Mouse (Mus musculus) intestine, embryonic 15.5 days (tissue): ENCODE measurements around the gene Mmrn2. TPM values are rescaled to one million over a fixed set of nuclear protein-coding genes. Genes with fewer than 3 reads are reported as not detected.

Experiments
- ATAC-seq: fragments of 200-750 bp; cut with Nextera tagmentation; 2 replicates; pipeline ENCODE4 v1.8.0; 2017; ENCODE audit warnings: moderate TSS enrichment, moderate library complexity
- H3K27ac ChIP-seq: fragments of 300-500 bp; sonication (generic); 2 replicates; pipeline ENCODE4 v1.5.1; 2015; ENCODE audit warnings: mild to moderate bottlenecking, inconsistent platforms
- H3K27me3 ChIP-seq: fragments of 300-500 bp; sonication (generic); replicated peaks from 2 replicates; pipeline ENCODE4 v1.6.1; 2015; ENCODE audit warnings: inconsistent platforms
- H3K36me3 ChIP-seq: fragments of 300-500 bp; sonication (generic); 2 replicates; pipeline ENCODE4 v1.6.1; 2015; ENCODE audit warnings: inconsistent platforms
- H3K4me1 ChIP-seq: fragments of 300-500 bp; sonication (generic); replicated peaks from 2 replicates; pipeline ENCODE4 v1.6.1; 2015; ENCODE audit warnings: inconsistent platforms
- H3K4me2 ChIP-seq: fragments of 300-500 bp; sonication (generic); replicated peaks from 2 replicates; pipeline ENCODE4 v1.6.1; 2015; ENCODE audit warnings: mild to moderate bottlenecking, inconsistent platforms
- H3K4me3 ChIP-seq: fragments of 300-500 bp; sonication (generic); replicated peaks from 2 replicates; pipeline ENCODE4 v1.5.1; 2015; ENCODE audit warnings: inconsistent platforms
- H3K9ac ChIP-seq: fragments of 300-500 bp; sonication (generic); 2 replicates; pipeline ENCODE4 v1.6.1; 2015; ENCODE audit warnings: inconsistent platforms
- H3K9me3 ChIP-seq: fragments of 300-500 bp; sonication (generic); 2 replicates; pipeline ENCODE4 v1.6.1; 2016; ENCODE audit warnings: inconsistent platforms
- WGBS: fragments of 180-500 bp; shearing (Covaris S2); methylation state at CpG from one replicate; pipeline ENCODE4 v1.1.7; 2015; 5-methylcytosine and 5-hydroxymethylcytosine counted together
- polyA plus RNA-seq: library from polyadenylated mRNA; unstranded; fragments of >200 nt; fragmentation: Nextera tagmentation; extraction: Ambion mirVana; gene quantifications from 2 replicates; pipeline ENCODE4 v1.2.1, GENCODE M21; 2015

The Mmrn2 gene
- polyA plus RNA-seq, 1 experiment from 2014 or later: 7.9 TPM

GRCm38 (mm10) chr14:34417501-34417900 is 42.2 kb downstream of the Mmrn2 start:
- H3K9ac ChIP-seq: no peak overlapping the region

GRCm38 (mm10) chr14:34421078-34421477 is 45.8 kb downstream of the Mmrn2 start:
- Histone ChIP-seq H3K27ac (no peak overlapping the region), H3K4me2 (no peak overlapping the region), H3K27me3 (no peaks in the 10 kb centered on the region), H3K4me3 (no peak overlapping the region), H3K9ac (no peak overlapping the region), H3K4me1 (no peaks in the 10 kb centered on the region), H3K9me3 (no peaks in the 10 kb centered on the region), H3K36me3 (peaks cover 14% of the 10 kb centered on the region; the same call in 1 of the 2 replicates)
- ATAC-seq: no peak
- WGBS: 100% methylated on average over 1 of the region's 1 CpGs

More at GRCm38 (mm10) chr14:34417501-34417900, 42.2 kb downstream of the Mmrn2 start:
- no peak for ATAC-seq
- Histone ChIP-seq H3K4me3 (no peak overlapping the region), H3K4me1 (no peaks in the 10 kb centered on the region), H3K9me3 (no peaks in the 10 kb centered on the region), H3K27ac (no peak overlapping the region), H3K4me2 (no peak overlapping the region), H3K36me3 (peaks cover 17% of the 10 kb centered on the region), H3K27me3 (no peaks in the 10 kb centered on the region)
- 85% methylated on average over 5 of the region's 5 CpGs for WGBS

- 95% methylated on average over 3 of the region's 3 CpGs for WGBS
- no peak overlapping the region for H3K9ac ChIP-seq
- H3K9me3 ChIP-seq: no peaks in the 10 kb centered on the region
- no peak overlapping the region for H3K27ac ChIP-seq
- H3K4me2 ChIP-seq: no peak overlapping the region
- no peak overlapping the region for H3K4me3 ChIP-seq
- H3K4me1 ChIP-seq: no peaks in the 10 kb centered on the region
- H3K27me3 ChIP-seq: no peaks in the 10 kb centered on the region
- H3K36me3 ChIP-seq: peaks cover 10% of the 10 kb centered on the region; the same call in 1 of the 2 replicates
- ATAC-seq: no peak
These were observed 53.0 kb downstream of the Mmrn2 start for GRCm38 (mm10) chr14:34428274-34428673.

DNA sequence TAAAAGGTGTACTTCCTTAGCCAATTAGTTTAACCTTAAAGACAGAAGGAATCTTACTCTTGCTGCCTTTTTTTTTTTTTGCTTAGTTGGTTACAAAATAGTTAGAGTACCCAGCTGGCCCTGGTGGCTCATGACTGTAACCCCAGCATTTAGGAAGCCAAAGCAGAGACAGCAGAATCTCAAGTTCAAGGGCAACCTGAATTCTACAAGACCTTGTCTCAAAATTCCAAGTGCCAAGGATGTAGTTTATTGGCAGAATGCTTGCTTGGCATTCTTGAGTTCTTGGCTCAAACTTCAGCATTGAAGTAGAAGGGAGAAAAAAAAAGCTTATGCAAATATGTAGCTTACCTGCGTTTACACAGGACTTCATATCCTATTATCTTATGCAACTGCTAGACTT is 53.8 kb downstream of the Mmrn2 start:
- Histone ChIP-seq H3K4me2 (no peak overlapping the region), H3K4me1 (no peaks in the 10 kb centered on the region), H3K27me3 (no peaks in the 10 kb centered on the region), H3K36me3 (peaks cover 6% of the 10 kb centered on the region; the same call in 1 of the 2 replicates), H3K27ac (no peak overlapping the region), H3K4me3 (no peak overlapping the region), H3K9me3 (no peaks in the 10 kb centered on the region), H3K9ac (no peak overlapping the region)
- WGBS: 87% methylated on average over 1 of the region's 1 CpGs
- ATAC-seq: no peak

- Histone ChIP-seq H3K9ac (no peak overlapping the region), H3K27me3 (no peaks in the 10 kb centered on the region), H3K4me1 (no peaks in the 10 kb centered on the region), H3K4me3 (no peak overlapping the region), H3K4me2 (no peak overlapping the region), H3K9me3 (no peaks in the 10 kb centered on the region), H3K36me3 (peaks cover 5% of the 10 kb centered on the region; the same call in 1 of the 2 replicates), H3K27ac (no peak overlapping the region)
- WGBS: 91% methylated on average over 3 of the region's 3 CpGs
- ATAC-seq: no peak
These were observed 65.3 kb downstream of the Mmrn2 start for GRCm38 (mm10) chr14:34440526-34441066.

- Histone ChIP-seq H3K27me3 (no peaks in the 10 kb centered on the region), H3K4me1 (no peaks in the 10 kb centered on the region), H3K36me3 (peaks cover 10% of the 10 kb centered on the region), H3K9me3 (no peaks in the 10 kb centered on the region), H3K4me2 (no peak overlapping the region), H3K27ac (no peak overlapping the region), H3K4me3 (no peak overlapping the region), H3K9ac (no peak overlapping the region)
- WGBS: 75% methylated on average over 4 of the region's 4 CpGs
- no peak for ATAC-seq
These were observed 67.3 kb downstream of the Mmrn2 start for GRCm38 (mm10) chr14:34442531-34442930.

DNA sequence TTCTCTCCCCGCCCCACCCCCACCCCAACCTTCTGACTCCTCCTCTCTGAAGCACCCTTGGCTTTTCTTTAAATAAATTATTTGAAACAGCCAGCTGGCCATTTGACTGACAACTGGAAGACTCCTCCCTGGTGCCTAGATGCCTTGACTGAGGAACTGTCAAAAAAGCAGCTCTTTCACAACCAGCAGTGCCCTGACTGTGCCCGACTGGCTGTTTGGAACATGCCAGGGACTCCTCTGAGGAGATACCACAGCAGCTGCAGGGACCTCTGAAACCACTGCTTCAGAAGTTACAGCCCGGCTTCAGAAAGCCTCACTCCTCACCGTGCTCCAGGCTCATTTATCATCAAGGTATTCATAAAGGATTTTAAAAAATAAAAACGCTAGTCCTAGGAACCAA is 69.1 kb downstream of the Mmrn2 start:
- ATAC-seq: no peak
- H3K36me3 ChIP-seq: peaks cover 7% of the 10 kb centered on the region
- H3K27me3 ChIP-seq: no peaks in the 10 kb centered on the region
- H3K4me1 ChIP-seq: no peaks in the 10 kb centered on the region
- H3K9ac ChIP-seq: no peak overlapping the region
- no peak overlapping the region for H3K27ac ChIP-seq
- WGBS: 81% methylated on average over 5 of the region's 5 CpGs
- H3K4me2 ChIP-seq: no peak overlapping the region
- H3K4me3 ChIP-seq: no peak overlapping the region
- no peaks in the 10 kb centered on the region for H3K9me3 ChIP-seq

DNA sequence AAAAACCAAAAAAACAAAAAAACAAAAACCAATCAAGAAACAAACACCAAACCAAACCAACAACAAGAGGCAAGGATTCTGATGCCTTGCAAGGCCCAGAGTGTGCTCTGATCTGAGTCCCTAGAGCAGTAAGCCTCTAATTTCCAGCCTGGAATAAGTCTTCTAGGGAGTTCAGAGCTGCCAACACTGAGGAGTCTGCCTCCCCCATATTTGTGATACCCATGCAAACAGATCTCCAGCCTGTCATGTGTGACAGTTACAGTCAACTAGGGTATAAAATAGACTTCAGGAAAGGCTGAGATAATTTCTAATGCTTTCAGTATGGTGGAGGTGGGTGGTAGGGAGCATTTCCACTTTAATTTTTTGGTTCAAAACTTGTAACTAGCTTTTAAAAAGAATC is 69.7 kb downstream of the Mmrn2 start:
- Histone ChIP-seq H3K27ac (no peak overlapping the region), H3K36me3 (peaks cover 7% of the 10 kb centered on the region), H3K4me3 (no peak overlapping the region), H3K27me3 (no peaks in the 10 kb centered on the region), H3K4me1 (no peaks in the 10 kb centered on the region), H3K9me3 (no peaks in the 10 kb centered on the region), H3K4me2 (no peak overlapping the region), H3K9ac (no peak overlapping the region)
- ATAC-seq: no peak

- Histone ChIP-seq H3K27me3 (no peaks in the 10 kb centered on the region), H3K9me3 (no peaks in the 10 kb centered on the region), H3K36me3 (peaks cover 7% of the 10 kb centered on the region), H3K9ac (no peak overlapping the region), H3K4me1 (0 out of 2 replicates have a peak, but pooled peaks cover 3% of the 10 kb centered on the region), H3K4me2 (no peak overlapping the region), H3K27ac (no peak overlapping the region), H3K4me3 (no peak overlapping the region)
- no peak for ATAC-seq
- 64% methylated on average over 3 of the region's 3 CpGs for WGBS
These were observed 70.1 kb downstream of the Mmrn2 start for GRCm38 (mm10) chr14:34445348-34445747.

DNA sequence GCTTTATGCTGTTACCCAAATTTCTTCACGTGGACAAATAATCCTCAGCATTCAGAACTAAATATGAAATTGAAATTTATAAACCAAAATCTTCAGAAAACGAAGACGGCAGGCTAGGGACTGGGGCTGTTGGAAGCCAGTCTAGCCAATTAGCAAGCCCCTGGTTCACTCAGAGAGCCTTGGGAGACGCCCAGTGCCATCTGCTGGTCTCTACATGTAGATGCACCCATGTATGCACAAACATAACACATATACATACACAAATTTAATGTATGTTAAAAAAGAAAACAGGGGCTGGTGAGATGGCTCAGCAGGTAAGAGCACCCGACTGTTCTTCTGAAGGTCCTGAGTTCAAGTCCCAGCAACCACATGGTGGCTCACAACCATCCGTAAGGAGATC is 71.4 kb downstream of the Mmrn2 start:
- 96% methylated on average over 6 of the region's 6 CpGs for WGBS
- Histone ChIP-seq H3K27me3 (no peaks in the 10 kb centered on the region), H3K27ac (no peak overlapping the region), H3K9me3 (no peaks in the 10 kb centered on the region), H3K36me3 (peaks cover 7% of the 10 kb centered on the region), H3K4me1 (0 out of 2 replicates have a peak, but pooled peaks cover 3% of the 10 kb centered on the region), H3K9ac (no peak overlapping the region), H3K4me2 (no peak overlapping the region), H3K4me3 (no peak overlapping the region)
- no peak for ATAC-seq

DNA sequence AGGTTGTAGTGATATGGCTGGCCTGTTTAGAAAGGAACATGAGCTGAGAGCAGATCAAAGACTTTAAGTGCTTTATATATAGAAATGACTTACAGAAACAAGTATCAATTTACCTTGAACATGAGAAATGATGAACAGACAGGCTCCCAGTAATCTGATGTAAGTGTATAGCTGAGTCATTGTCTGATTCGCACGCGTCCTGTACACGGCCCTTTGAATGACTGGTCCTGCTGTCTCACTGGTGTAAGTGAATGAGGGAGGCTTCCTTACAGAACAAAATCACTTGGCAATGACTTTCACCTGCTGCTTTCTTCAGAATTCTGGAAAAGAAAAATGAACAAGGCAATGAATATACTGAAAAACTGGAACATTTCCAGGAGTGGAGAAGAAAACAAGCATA is 72.4 kb downstream of the Mmrn2 start:
- H3K27ac ChIP-seq: no peak overlapping the region
- ATAC-seq: no peak
- WGBS: 86% methylated on average over 4 of the region's 4 CpGs

GRCm38 (mm10) chr14:34448398-34448797 is 73.1 kb downstream of the Mmrn2 start:
- 0 out of 2 replicates have a peak, but pooled peaks cover 3% of the 10 kb centered on the region for H3K4me1 ChIP-seq
- H3K9ac ChIP-seq: no peak overlapping the region
- ATAC-seq: no peak
- no peak overlapping the region for H3K4me2 ChIP-seq
- H3K27me3 ChIP-seq: no peaks in the 10 kb centered on the region
- H3K4me3 ChIP-seq: no peak overlapping the region
- peaks cover 7% of the 10 kb centered on the region for H3K36me3 ChIP-seq
- H3K9me3 ChIP-seq: no peaks in the 10 kb centered on the region
- H3K27ac ChIP-seq: no peak overlapping the region

More for the DNA sequence above, 72.4 kb downstream of the Mmrn2 start:
- H3K4me2 ChIP-seq: no peak overlapping the region
- H3K9me3 ChIP-seq: no peaks in the 10 kb centered on the region
- no peak overlapping the region for H3K9ac ChIP-seq
- no peak overlapping the region for H3K4me3 ChIP-seq
- 0 out of 2 replicates have a peak, but pooled peaks cover 3% of the 10 kb centered on the region for H3K4me1 ChIP-seq
- H3K27me3 ChIP-seq: no peaks in the 10 kb centered on the region
- peaks cover 7% of the 10 kb centered on the region for H3K36me3 ChIP-seq

DNA sequence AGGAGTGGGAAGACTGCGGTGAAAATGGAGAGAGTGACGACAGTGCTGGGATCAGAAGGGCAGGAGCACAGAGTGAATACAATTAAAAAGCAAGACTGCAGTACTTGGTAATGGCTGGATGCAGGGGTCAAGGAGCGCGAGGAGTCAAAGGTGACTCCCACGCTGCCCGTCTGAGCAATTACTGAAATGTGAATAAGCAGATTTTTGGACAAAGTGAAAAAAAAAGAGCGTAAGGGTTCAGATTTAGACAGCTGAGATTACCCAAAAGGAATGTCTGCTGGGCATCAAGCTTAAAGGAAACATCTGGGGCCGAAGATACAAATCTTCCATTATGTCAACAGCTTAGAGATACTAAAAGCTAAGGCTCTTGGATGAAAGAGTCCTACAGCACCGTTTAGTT is 74.5 kb downstream of the Mmrn2 start:
- no peaks in the 10 kb centered on the region for H3K27me3 ChIP-seq
- H3K9ac ChIP-seq: no peak overlapping the region
- H3K4me2 ChIP-seq: no peak overlapping the region
- 52% methylated on average over 9 of the region's 9 CpGs for WGBS
- ATAC-seq: no peak
- H3K36me3 ChIP-seq: peaks cover 7% of the 10 kb centered on the region
- no peaks in the 10 kb centered on the region for H3K9me3 ChIP-seq
- 0 out of 2 replicates have a peak, but pooled peaks cover 3% of the 10 kb centered on the region for H3K4me1 ChIP-seq
- no peak overlapping the region for H3K27ac ChIP-seq
- no peak overlapping the region for H3K4me3 ChIP-seq
